Mouse (Mus musculus): ENCODE measurements around the gene P4ha3. TPM values are rescaled to one million over a fixed set of nuclear protein-coding genes. Genes with fewer than 3 reads are reported as not detected.

P4ha3 gene
- polyA plus RNA-seq, 1 experiment from 2014 or later: 1.5 TPM

- Histone ChIP-seq H3K27me3 (replicated peaks; ENCODE audit: control insufficient read depth, insufficient read depth, low read length) (no peaks in the 10 kb centered on the region), H3K9me3 (replicated peaks; ENCODE audit: control insufficient read depth, low read length) (no peaks in the 10 kb centered on the region), H3K4me1 (ENCODE audit: control insufficient read depth, insufficient read depth, low read length) (peaks cover 23% of the 10 kb centered on the region), H3K27ac (ENCODE audit: low read depth, low read length) (peak overlapping the region; percentile 52; the same call in 1 of the 2 replicates), H3K4me3 (ENCODE audit: low read depth, low read length) (no peak overlapping the region), H3K36me3 (ENCODE audit: control insufficient read depth, insufficient read depth, low read length) (no peaks in the 10 kb centered on the region), H3K9ac (ENCODE audit: low read length) (peak overlapping the region; percentile 18; the same call in 1 of the 2 replicates), H3K4me2 (ENCODE audit: low read length) (no peak overlapping the region)
- no peak for DNase-seq (ENCODE audit: low spot score)
- ATAC-seq: no peak
- 86% methylated on average over 12 of the region's 12 CpGs for WGBS
Observed at GRCm38 (mm10) chr7:100310290-100310689, 25.0 kb downstream of the P4ha3 start.

GRCm38 (mm10) chr7:100312716-100313115, 27.4 kb downstream of the P4ha3 start:
- Histone ChIP-seq H3K4me3 (ENCODE audit: low read depth, low read length) (no peak overlapping the region), H3K27ac (ENCODE audit: low read depth, low read length) (no peak overlapping the region), H3K36me3 (ENCODE audit: control insufficient read depth, insufficient read depth, low read length) (no peaks in the 10 kb centered on the region), H3K4me1 (ENCODE audit: control insufficient read depth, insufficient read depth, low read length) (peaks cover 19% of the 10 kb centered on the region), H3K4me2 (ENCODE audit: low read length) (no peak overlapping the region), H3K9ac (ENCODE audit: low read length) (no peak overlapping the region), H3K27me3 (replicated peaks; ENCODE audit: control insufficient read depth, insufficient read depth, low read length) (no peaks in the 10 kb centered on the region), H3K9me3 (replicated peaks; ENCODE audit: control insufficient read depth, low read length) (no peaks in the 10 kb centered on the region)
- ATAC-seq (no peak), DNase-seq (ENCODE audit: low spot score) (no peak)
- WGBS: 91% methylated on average over 4 of the region's 4 CpGs

- no peaks in the 10 kb centered on the region for H3K4me1 ChIP-seq (ENCODE audit: control insufficient read depth, insufficient read depth, low read length)
Observed at GRCm38 (mm10) chr7:100316924-100317323, 31.6 kb downstream of the P4ha3 start.

GRCm38 (mm10) chr7:100317534-100317933, 32.2 kb downstream of the P4ha3 start:
- Histone ChIP-seq H3K27ac (ENCODE audit: low read depth, low read length) (no peak overlapping the region), H3K27me3 (replicated peaks; ENCODE audit: control insufficient read depth, insufficient read depth, low read length) (no peaks in the 10 kb centered on the region), H3K4me2 (ENCODE audit: low read length) (no peak overlapping the region), H3K9ac (ENCODE audit: low read length) (no peak overlapping the region), H3K36me3 (ENCODE audit: control insufficient read depth, insufficient read depth, low read length) (no peaks in the 10 kb centered on the region), H3K9me3 (replicated peaks; ENCODE audit: control insufficient read depth, low read length) (no peaks in the 10 kb centered on the region), H3K4me1 (ENCODE audit: control insufficient read depth, insufficient read depth, low read length) (no peaks in the 10 kb centered on the region), H3K4me3 (ENCODE audit: low read depth, low read length) (no peak overlapping the region)
- whole genome bisulfite sequencing: 95% methylated on average over 5 of the region's 5 CpGs
- no peak for DNase-seq (ENCODE audit: low spot score)
- ATAC-seq: no peak

More at GRCm38 (mm10) chr7:100316924-100317323, 31.6 kb downstream of the P4ha3 start:
- no peak for ATAC-seq
- H3K4me3 ChIP-seq (ENCODE audit: low read depth, low read length): no peak overlapping the region
- no peak overlapping the region for H3K9ac ChIP-seq (ENCODE audit: low read length)
- H3K9me3 ChIP-seq (replicated peaks; ENCODE audit: control insufficient read depth, low read length): no peaks in the 10 kb centered on the region
- H3K27me3 ChIP-seq (replicated peaks; ENCODE audit: control insufficient read depth, insufficient read depth, low read length): no peaks in the 10 kb centered on the region
- DNase-seq (ENCODE audit: low spot score): no peak
- no peaks in the 10 kb centered on the region for H3K36me3 ChIP-seq (ENCODE audit: control insufficient read depth, insufficient read depth, low read length)
- 95% methylated on average over 8 of the region's 8 CpGs for WGBS
- H3K27ac ChIP-seq (ENCODE audit: low read depth, low read length): no peak overlapping the region
- no peak overlapping the region for H3K4me2 ChIP-seq (ENCODE audit: low read length)

- no peak for ATAC-seq
- H3K4me3 ChIP-seq (ENCODE audit: low read depth, low read length): no peak overlapping the region
- DNase-seq (ENCODE audit: low spot score): no peak
- 92% methylated on average over 3 of the region's 3 CpGs for WGBS
- no peak overlapping the region for H3K4me2 ChIP-seq (ENCODE audit: low read length)
- H3K36me3 ChIP-seq (ENCODE audit: control insufficient read depth, insufficient read depth, low read length): peaks cover 33% of the 10 kb centered on the region
- H3K9me3 ChIP-seq (replicated peaks; ENCODE audit: control insufficient read depth, low read length): no peaks in the 10 kb centered on the region
- no peaks in the 10 kb centered on the region for H3K27me3 ChIP-seq (replicated peaks; ENCODE audit: control insufficient read depth, insufficient read depth, low read length)
- H3K27ac ChIP-seq (ENCODE audit: low read depth, low read length): no peak overlapping the region
- H3K9ac ChIP-seq (ENCODE audit: low read length): no peak overlapping the region
- H3K4me1 ChIP-seq (ENCODE audit: control insufficient read depth, insufficient read depth, low read length): no peaks in the 10 kb centered on the region
Observed at GRCm38 (mm10) chr7:100323721-100324120, 38.4 kb downstream of the P4ha3 start.

- ATAC-seq (no peak), DNase-seq (ENCODE audit: low spot score) (peak; percentile 65)
- Histone ChIP-seq H3K27ac (ENCODE audit: low read depth, low read length) (no peak overlapping the region), H3K4me3 (ENCODE audit: low read depth, low read length) (no peak overlapping the region), H3K36me3 (ENCODE audit: control insufficient read depth, insufficient read depth, low read length) (peaks cover 49% of the 10 kb centered on the region), H3K9ac (ENCODE audit: low read length) (no peak overlapping the region), H3K9me3 (replicated peaks; ENCODE audit: control insufficient read depth, low read length) (no peaks in the 10 kb centered on the region), H3K4me1 (ENCODE audit: control insufficient read depth, insufficient read depth, low read length) (no peaks in the 10 kb centered on the region), H3K4me2 (ENCODE audit: low read length) (no peak overlapping the region), H3K27me3 (replicated peaks; ENCODE audit: control insufficient read depth, insufficient read depth, low read length) (no peaks in the 10 kb centered on the region)
- WGBS: 85% methylated on average over 6 of the region's 6 CpGs
Observed at GRCm38 (mm10) chr7:100325482-100325881, 40.2 kb downstream of the P4ha3 start.

- Histone ChIP-seq H3K4me1 (ENCODE audit: control insufficient read depth, insufficient read depth, low read length) (no peaks in the 10 kb centered on the region), H3K27me3 (replicated peaks; ENCODE audit: control insufficient read depth, insufficient read depth, low read length) (no peaks in the 10 kb centered on the region), H3K4me2 (ENCODE audit: low read length) (no peak overlapping the region), H3K9ac (ENCODE audit: low read length) (no peak overlapping the region), H3K9me3 (replicated peaks; ENCODE audit: control insufficient read depth, low read length) (no peaks in the 10 kb centered on the region), H3K4me3 (ENCODE audit: low read depth, low read length) (no peak overlapping the region), H3K36me3 (ENCODE audit: control insufficient read depth, insufficient read depth, low read length) (peaks cover 68% of the 10 kb centered on the region), H3K27ac (ENCODE audit: low read depth, low read length) (no peak overlapping the region)
- DNase-seq (ENCODE audit: low spot score): no peak
- 91% methylated on average over 7 of the region's 7 CpGs for WGBS
- ATAC-seq: no peak
Observed at GRCm38 (mm10) chr7:100327514-100327913, 42.2 kb downstream of the P4ha3 start.

- ATAC-seq (no peak), DNase-seq (ENCODE audit: low spot score) (no peak)
- H3K4me1 ChIP-seq (ENCODE audit: control insufficient read depth, insufficient read depth, low read length): no peaks in the 10 kb centered on the region
- no peaks in the 10 kb centered on the region for H3K27me3 ChIP-seq (replicated peaks; ENCODE audit: control insufficient read depth, insufficient read depth, low read length)
- H3K36me3 ChIP-seq (ENCODE audit: control insufficient read depth, insufficient read depth, low read length): peaks cover 78% of the 10 kb centered on the region
- H3K4me3 ChIP-seq (ENCODE audit: low read depth, low read length): no peak overlapping the region
- H3K27ac ChIP-seq (ENCODE audit: low read depth, low read length): no peak overlapping the region
- H3K4me2 ChIP-seq (ENCODE audit: low read length): no peak overlapping the region
- H3K9ac ChIP-seq (ENCODE audit: low read length): no peak overlapping the region
- no peaks in the 10 kb centered on the region for H3K9me3 ChIP-seq (replicated peaks; ENCODE audit: control insufficient read depth, low read length)
- WGBS: 94% methylated on average over 4 of the region's 4 CpGs
Observed at GRCm38 (mm10) chr7:100328636-100329035, 43.3 kb downstream of the P4ha3 start.

GRCm38 (mm10) chr7:100331269-100331668, 45.9 kb downstream of the P4ha3 start:
- Histone ChIP-seq H3K4me3 (ENCODE audit: low read depth, low read length) (no peak overlapping the region), H3K27ac (ENCODE audit: low read depth, low read length) (no peak overlapping the region), H3K27me3 (replicated peaks; ENCODE audit: control insufficient read depth, insufficient read depth, low read length) (no peaks in the 10 kb centered on the region), H3K9me3 (replicated peaks; ENCODE audit: control insufficient read depth, low read length) (no peaks in the 10 kb centered on the region), H3K9ac (ENCODE audit: low read length) (no peak overlapping the region), H3K4me2 (ENCODE audit: low read length) (no peak overlapping the region), H3K36me3 (ENCODE audit: control insufficient read depth, insufficient read depth, low read length) (peaks cover 87% of the 10 kb centered on the region), H3K4me1 (ENCODE audit: control insufficient read depth, insufficient read depth, low read length) (no peaks in the 10 kb centered on the region)
- DNase-seq (ENCODE audit: low spot score) (no peak), ATAC-seq (no peak)
- 92% methylated on average over 3 of the region's 3 CpGs for WGBS
